Mouse (Mus musculus) c-Kit-positive CD71-negative TER-119-negative erythroid progenitor cells, embryonic 14.5 days (primary cell): ENCODE results near the gene Naxe.

Experiments used
- DNase-seq: peaks from one replicate; pipeline ENCODE4 v3.0.0-alpha.2; 2013; ENCODE audit warnings: low read depth

The Naxe gene

GRCm38 (mm10) chr3:88057030-88057429 is 1.3 kb downstream of the Naxe start:
- DNase-seq: no peak

- no peak for DNase-seq
Observed at GRCm38 (mm10) chr3:88049532-88049931, 8.8 kb downstream of the Naxe start.

DNA sequence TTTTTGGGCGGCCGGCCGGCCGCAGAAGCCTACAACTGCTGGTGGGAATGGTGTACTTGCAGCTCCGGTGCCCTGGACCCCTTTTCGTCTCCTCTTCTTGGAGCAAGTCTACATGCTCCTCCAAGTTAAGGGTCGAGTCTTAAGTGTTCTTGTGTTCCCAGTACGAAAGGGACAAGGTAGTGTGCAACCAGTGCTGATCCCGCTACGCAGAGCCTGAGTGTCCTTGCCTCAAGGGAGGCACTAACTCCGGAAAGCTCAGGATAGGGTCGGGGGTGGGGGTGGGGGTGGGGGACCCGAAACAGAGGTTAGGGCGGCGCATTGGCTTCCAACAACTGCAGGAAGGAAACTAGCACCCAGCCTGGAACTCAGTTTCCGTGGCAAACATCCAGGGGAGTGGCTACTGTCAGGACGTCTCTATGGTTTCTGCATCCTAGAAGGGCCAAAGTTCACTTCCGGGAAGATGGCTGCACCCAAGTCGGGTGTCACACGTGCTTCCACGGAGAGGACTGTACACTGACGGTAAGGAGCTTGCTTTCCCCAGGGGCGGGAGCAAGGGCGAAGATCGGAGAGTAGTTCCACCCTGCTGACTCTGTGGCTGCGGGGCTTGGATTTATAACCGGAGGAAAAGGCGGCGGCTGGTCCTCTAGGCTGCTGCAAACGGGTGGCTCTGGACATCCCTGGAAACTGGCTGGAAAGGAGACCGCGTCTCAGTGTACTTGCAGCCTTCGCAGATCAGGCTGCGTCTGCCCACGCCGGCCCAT is 15.5 kb downstream of the Naxe start, which contains the start of gene Gpatch4:
TSS of gene Gpatch4 (plus strand) at position 448 of the 761 bp plus-strand sequence.
- peak; percentile 91 for DNase-seq

GRCm38 (mm10) chr3:88035561-88036293 is 22.6 kb downstream of the Naxe start:
- no peak for DNase-seq

GRCm38 (mm10) chr3:88033506-88033905 is 24.8 kb downstream of the Naxe start:
- no peak for DNase-seq

DNA sequence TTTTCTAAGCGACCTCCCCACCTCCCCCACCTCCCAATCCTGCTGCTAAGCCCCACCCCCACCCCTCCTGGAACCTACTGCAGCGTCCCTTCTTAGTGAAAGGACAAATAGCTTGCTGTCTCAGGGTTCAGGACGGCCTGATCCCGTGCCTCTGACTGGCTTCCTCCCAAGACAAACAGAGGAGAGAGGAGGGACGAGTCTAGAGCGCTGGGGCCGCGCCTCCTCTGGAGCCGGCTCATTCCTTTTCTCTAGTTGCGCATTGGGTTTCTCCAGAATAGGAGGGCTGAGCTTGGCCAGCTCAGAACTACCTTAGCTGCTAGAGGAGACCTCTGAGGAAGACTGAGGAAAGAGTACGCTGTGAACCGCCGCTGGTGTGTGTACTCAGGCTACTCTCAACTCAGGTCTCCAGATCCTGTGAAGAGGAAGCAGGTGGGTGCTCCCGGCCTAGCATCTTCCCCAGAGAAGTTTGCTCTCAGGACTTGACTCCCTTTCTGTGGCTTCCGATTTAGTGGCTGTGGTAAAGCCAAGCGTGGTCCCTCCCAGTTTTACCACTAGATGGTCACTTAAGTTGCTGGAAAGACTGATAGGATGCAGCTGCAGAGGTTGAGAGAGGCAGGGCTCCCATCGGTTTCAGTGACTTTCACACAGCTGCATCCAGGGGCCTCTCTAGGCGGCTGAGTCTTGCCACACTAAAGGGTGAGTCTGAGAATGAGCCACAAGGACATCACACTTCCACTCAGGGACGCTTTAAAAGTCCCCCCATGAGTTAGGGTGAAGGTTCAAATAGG is 27.5 kb downstream of the Naxe start:
- DNase-seq: no peak

- DNase-seq: no peak
Observed at GRCm38 (mm10) chr3:88027434-88028186, 30.7 kb downstream of the Naxe start, which contains the start of gene Hapln2. Gene Hapln2 (minus strand): TSS chr3:88027583.

DNA sequence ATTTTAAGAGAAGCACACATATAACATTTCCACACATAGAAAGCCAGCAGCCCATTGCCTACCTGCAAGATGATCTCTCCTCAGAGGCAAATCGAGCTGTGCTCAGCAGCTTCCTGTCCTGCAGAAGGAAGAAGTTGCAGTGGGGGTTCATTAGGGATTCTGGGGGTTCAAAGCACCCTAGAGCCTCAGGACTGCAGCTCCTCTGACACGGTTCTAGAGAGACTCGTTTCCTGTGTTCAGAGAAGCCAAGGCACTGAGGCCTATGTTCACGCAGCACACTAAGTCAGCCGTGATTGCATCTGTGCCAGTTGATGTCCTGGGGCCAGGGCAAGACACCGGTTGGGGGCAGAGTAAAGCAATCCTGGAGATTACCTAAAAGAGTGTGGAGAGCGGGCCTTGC is 31.5 kb downstream of the Naxe start:
- no peak for DNase-seq

DNA sequence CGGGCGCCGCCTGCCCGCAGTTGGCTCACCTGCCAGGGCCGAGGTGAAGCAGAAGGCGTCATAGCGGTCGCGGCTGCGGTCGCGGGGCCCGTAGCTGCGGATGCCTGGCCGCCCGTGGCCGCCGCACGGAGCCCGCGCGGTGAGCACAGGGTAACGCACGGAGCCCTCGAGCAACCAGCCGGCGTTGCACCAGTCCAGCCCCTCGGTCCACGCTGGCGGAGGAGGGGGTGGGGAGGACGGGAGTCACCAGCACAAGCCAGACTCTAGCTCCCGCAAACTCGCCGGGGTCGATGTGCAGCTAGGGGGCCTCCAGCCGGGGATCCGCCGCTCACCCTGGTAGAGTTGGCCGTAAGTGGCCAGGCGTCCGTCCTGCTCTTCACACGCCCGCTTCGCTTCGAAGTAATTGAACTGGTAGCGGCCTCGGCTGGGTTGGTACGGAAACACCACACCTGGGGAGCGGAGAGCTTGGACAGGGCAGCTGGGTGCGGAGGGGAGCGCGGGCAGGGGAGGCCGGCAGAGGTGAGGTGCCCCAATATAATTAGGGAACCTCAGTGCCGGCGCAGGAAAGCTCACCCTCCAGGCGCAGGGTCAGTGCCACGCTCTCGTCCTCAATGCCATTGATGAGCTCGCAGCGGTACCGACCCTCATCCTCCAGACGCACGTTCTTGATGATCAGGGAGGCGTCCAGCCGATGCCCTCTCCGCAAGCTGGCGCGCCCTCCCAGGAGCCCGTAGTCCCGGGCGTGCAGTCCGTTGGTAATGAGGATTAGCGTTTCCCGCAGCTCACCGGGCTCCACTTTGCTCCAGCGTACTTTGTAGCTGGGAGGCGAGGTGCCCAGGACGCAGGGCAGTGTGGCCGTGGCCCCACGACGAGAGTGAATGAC is 34.9 kb downstream of the Naxe start:
- no peak for DNase-seq

GRCm38 (mm10) chr3:88022322-88023191 is 35.7 kb downstream of the Naxe start:
- DNase-seq: peak; percentile 69

DNA sequence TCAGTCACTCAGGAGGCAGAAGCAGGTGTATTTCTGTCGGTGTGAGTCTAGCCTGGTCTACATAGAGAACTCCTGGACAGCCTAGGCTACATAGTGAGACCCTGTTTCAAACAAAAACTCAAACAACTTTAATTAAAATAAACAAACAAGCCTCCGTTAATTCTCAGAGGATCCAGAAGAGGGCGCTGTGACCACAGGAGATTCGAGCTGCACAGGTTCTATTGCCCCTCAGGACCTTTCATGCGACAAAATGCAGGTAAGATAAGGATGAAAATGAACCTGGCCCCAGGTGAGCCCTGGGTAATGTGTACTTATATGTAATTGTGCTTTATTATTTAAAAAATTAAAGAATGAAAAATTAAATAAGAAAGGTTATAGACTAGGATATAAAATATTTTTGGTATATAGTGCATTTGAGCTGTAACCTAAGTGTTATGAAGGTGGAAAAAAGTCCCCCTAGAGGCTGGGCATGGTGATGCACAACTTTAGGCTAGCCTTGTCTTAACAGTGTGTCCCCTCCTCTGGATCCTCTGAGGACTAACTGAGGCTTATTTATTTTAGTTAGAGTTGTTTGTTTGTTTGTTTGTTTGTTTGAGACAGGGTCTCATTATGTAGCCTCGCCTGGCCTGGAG is 47.5 kb downstream of the Naxe start:
- DNase-seq: peak; percentile 54
